Mouse (Mus musculus): ENCODE measurements around the gene Smagp. TPM values are rescaled to one million over a fixed set of nuclear protein-coding genes. Genes with fewer than 3 reads are reported as not detected.
"Not testable (repeated sequence)": the region's sequence is repeated elsewhere in the genome, so short reads cannot be mapped to it uniquely, and the experiment has no call there.

The Smagp gene
- polyA plus RNA-seq, 1 experiment: 94.1 TPM

GRCm38 (mm10) chr15:100616221-100616620 is 20.5 kb downstream of the Smagp start:
- TF ChIP-seq POLR2A (IDR thresholded peaks at IDR 0.05; ENCODE audit: borderline replicate concordance, low read depth, low read length) (no peak), CTCF (IDR thresholded peaks at IDR 0.05; ENCODE audit: low read depth, low read length) (no peak)
- Histone ChIP-seq H3K4me3 (ENCODE audit: insufficient read depth, low read length) (peak overlapping the region; percentile 90), H3K27ac (ENCODE audit: insufficient read depth, low read depth, low read length) (peak overlapping the region; percentile 89), H3K4me1 (ENCODE audit: control insufficient read depth, insufficient read depth, low read length) (peaks cover 26% of the 10 kb centered on the region)

DNA sequence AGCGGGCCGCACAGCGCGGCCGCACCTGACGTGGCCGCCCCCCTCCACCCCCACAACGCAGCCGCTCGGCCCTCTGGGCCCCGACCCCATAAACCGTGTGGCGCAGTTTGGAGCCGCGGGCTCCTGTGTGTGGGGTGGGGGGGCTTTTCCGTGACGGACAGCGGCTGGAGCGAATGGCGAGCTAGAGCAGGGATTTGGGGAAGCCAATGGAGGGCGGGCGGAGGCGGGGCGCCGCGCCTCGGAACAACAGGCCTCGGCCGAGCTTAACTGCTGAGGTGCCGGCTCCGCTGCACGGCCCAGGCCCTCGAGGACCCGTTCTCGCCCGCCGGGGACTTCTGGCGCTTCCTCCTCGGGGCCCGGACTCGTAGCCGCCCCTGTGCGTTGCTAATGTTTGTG is 20.9 kb downstream of the Smagp start:
- Histone ChIP-seq H3K4me1 (ENCODE audit: control insufficient read depth, insufficient read depth, low read length) (peaks cover 23% of the 10 kb centered on the region), H3K27ac (ENCODE audit: insufficient read depth, low read depth, low read length) (peak overlapping the region; percentile 89), H3K4me3 (ENCODE audit: insufficient read depth, low read length) (peak overlapping the region; percentile 90)
- TF ChIP-seq CTCF (IDR thresholded peaks at IDR 0.05; ENCODE audit: low read depth, low read length) (no peak), POLR2A (IDR thresholded peaks at IDR 0.05; ENCODE audit: borderline replicate concordance, low read depth, low read length) (no peak)

DNA sequence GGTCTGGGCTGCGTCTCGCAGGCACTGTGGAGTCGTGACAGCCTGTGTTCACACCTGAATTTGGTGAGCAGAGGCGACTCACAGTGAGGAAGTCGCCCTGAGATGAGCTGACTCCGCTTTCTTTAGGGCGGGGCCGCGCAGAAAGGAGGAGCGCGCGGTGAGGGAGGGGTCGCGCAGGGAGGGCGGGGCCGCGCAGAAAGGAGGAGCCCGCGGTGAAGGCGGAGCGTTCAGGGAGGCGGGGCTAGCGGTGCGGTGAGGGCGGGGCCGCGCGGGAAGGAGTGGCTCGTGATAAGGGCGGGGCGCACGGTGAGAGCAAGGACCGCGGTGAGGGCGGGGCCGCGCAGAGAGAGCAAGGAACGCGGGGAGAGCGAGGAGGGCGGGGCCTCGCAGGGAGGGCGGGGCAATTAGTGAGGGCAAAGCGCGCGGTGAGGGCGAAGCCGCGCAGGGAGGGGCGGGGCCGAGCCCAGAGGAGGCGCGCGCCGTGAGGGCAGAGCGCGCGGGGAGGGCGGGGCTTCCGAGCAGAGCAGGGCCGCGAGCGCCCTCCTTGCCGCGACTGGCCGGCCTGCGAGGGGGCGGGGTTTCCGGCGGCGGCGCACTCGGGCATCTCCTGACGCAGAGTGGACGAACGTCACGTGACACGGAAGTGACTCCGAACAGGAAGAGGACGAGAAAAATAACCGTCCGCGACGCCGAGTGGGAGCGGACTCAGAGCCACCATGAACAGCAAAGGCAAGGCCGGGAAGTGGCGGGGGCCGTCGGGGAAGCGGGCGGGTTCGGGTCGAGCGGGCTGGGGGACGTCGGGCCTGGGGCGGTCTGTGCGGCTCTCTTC is 21.5 kb downstream of the Smagp start, which contains the start of gene Dazap2:
TSS of gene Dazap2 (plus strand) at position 354 of the 829 bp plus-strand sequence.
- Histone ChIP-seq H3K4me1 (ENCODE audit: control insufficient read depth, insufficient read depth, low read length) (peaks cover 22% of the 10 kb centered on the region), H3K27ac (ENCODE audit: insufficient read depth, low read depth, low read length) (peak within 1 kb of the TSS; percentile 89), H3K4me3 (ENCODE audit: insufficient read depth, low read length) (peak within 1 kb of the TSS; percentile 90)
- TF ChIP-seq POLR2A (IDR thresholded peaks at IDR 0.05; ENCODE audit: borderline replicate concordance, low read depth, low read length) (0 out of 2 replicates have a peak, but pooled peaks have one; percentile 52), CTCF (IDR thresholded peaks at IDR 0.05; ENCODE audit: low read depth, low read length) (no peak)

DNA sequence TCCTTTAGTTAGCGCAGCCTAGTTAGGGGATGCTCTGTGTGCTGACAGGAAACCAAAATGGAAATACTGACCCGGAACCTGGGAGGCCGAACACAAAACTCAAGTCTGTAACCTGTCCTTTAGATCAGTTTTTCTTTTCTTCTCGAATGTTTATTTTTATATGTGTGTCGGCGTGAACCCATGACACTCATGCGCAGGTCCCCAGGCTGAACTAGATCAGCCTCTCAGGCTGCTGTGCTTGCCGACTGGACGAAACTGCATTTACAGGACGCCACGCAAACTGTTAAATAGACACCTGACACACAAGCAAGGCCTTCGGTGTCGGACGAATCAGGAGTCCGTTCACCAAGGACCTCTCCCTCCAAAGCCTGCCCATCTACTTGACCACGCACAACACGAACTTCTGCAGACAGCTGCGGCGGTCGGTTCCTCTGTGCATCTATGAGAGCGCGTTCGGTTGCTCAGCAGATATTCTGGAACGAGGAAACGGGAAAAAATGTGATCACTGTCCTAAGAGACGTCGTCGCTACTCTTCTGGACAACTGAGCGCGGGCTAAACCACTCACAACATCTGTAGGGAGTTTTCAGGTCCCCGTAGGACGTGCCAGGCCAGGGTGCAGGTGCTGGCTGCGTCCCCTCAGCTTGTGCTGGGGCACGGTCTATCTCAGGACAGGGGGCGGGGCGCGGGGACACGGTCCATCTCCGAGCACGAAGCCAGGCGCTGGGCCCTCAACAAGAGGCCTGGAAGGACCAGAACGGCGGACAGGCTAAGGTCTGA is 22.3 kb downstream of the Smagp start:
- H3K27ac ChIP-seq (ENCODE audit: insufficient read depth, low read depth, low read length): peak overlapping the region; percentile 86
- peaks cover 26% of the 10 kb centered on the region for H3K4me1 ChIP-seq (ENCODE audit: control insufficient read depth, insufficient read depth, low read length)
- peak overlapping the region; percentile 89 for H3K4me3 ChIP-seq (ENCODE audit: insufficient read depth, low read length)
- no peak for TF ChIP-seq POLR2A (IDR thresholded peaks at IDR 0.05; ENCODE audit: borderline replicate concordance, low read depth, low read length)
- no peak for TF ChIP-seq CTCF (IDR thresholded peaks at IDR 0.05; ENCODE audit: low read depth, low read length)

- TF ChIP-seq CTCF (IDR thresholded peaks at IDR 0.05; ENCODE audit: low read depth, low read length) (peak; percentile 65), POLR2A (IDR thresholded peaks at IDR 0.05; ENCODE audit: borderline replicate concordance, low read depth, low read length) (no peak)
- Histone ChIP-seq H3K27ac (ENCODE audit: insufficient read depth, low read depth, low read length) (no peak overlapping the region), H3K4me1 (ENCODE audit: control insufficient read depth, insufficient read depth, low read length) (peaks cover 20% of the 10 kb centered on the region), H3K4me3 (ENCODE audit: insufficient read depth, low read length) (no peak overlapping the region)
These were observed 23.2 kb downstream of the Smagp start for GRCm38 (mm10) chr15:100613584-100613983.

GRCm38 (mm10) chr15:100612432-100612831 is 24.3 kb downstream of the Smagp start:
- TF ChIP-seq POLR2A (IDR thresholded peaks at IDR 0.05; ENCODE audit: borderline replicate concordance, low read depth, low read length): no peak
- TF ChIP-seq CTCF (IDR thresholded peaks at IDR 0.05; ENCODE audit: low read depth, low read length): peak; percentile 38; the same call in 1 of the 2 replicates
- Histone ChIP-seq H3K4me3 (ENCODE audit: insufficient read depth, low read length) (no peak overlapping the region), H3K27ac (ENCODE audit: insufficient read depth, low read depth, low read length) (no peak overlapping the region), H3K4me1 (ENCODE audit: control insufficient read depth, insufficient read depth, low read length) (peaks cover 15% of the 10 kb centered on the region)

DNA sequence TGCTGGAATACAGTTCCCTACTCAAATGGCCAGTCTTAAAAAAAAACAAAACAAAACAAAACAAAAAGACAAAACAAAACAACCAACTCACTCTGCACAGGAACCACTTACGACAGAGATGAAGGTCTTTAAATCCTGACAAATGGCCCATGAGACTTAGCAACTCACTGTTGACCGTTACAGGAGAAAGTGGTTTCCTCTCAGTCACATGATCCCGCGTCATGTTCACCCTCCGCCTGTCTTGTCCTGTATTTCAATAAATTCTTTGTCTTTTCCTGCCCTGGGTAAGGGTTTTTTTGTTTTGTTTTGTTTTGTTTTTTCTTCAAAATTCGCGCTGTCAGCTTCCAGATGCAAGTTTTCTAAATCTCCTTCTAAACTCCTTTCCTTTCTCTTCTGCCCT is 24.8 kb downstream of the Smagp start:
- Histone ChIP-seq H3K4me3 (ENCODE audit: insufficient read depth, low read length) (no peak overlapping the region), H3K27ac (ENCODE audit: insufficient read depth, low read depth, low read length) (no peak overlapping the region), H3K4me1 (ENCODE audit: control insufficient read depth, insufficient read depth, low read length) (peaks cover 15% of the 10 kb centered on the region)
- TF ChIP-seq CTCF (IDR thresholded peaks at IDR 0.05; ENCODE audit: low read depth, low read length) (no peak), POLR2A (IDR thresholded peaks at IDR 0.05; ENCODE audit: borderline replicate concordance, low read depth, low read length) (no peak)

DNA sequence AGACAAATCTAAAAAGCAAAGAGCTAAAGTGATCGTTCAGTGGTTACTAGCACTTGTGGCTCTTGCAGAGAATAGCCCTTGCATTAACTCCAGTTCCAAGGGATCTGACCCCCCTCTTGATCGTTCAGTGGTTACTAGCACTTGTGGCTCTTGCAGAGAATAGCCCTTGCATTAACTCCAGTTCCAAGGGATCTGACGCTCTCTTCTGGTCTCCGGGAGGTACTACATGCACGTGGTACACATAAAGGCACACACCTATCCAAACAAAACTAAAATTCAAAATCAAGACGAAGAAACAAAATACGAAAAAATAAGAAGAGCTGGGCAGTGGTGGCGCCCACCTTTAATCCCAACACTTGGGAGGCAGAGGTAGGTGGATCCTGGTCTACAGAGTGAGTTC is 30.1 kb downstream of the Smagp start:
- not testable (repeated sequence) for H3K27ac ChIP-seq (ENCODE audit: insufficient read depth, low read depth, low read length); H3K4me3 ChIP-seq (ENCODE audit: insufficient read depth, low read length); H3K4me1 ChIP-seq (ENCODE audit: control insufficient read depth, insufficient read depth, low read length)

DNA sequence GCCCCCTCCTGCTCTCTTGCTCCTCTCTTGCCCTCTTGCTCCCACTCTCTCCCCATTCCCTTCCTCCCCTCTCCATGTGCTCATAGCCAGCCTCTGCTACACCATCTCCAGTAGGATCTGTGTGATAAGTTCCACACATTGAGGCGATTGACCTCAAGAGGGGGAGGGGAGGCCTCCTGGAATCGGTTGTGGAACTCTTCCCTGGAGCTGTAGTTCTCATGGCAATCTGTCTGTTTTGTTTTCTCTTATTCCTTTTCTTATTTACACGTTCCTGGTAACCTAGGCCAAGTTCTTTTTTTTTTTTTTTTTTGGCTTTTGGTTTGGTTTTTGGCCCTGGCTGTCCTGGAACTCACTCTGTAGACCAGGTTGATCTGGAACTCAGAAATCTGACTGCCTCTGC is 35.1 kb downstream of the Smagp start:
- H3K4me3 ChIP-seq (ENCODE audit: insufficient read depth, low read length): no peak overlapping the region
- no peak overlapping the region for H3K27ac ChIP-seq (ENCODE audit: insufficient read depth, low read depth, low read length)
- H3K4me1 ChIP-seq (ENCODE audit: control insufficient read depth, insufficient read depth, low read length): peaks cover 9% of the 10 kb centered on the region
- TF ChIP-seq POLR2A (IDR thresholded peaks at IDR 0.05; ENCODE audit: borderline replicate concordance, low read depth, low read length) (no peak), CTCF (IDR thresholded peaks at IDR 0.05; ENCODE audit: low read depth, low read length) (no peak)

Measured in bone marrow macrophage, adult 2 months (primary cell).